Mouse (Mus musculus) kidney, embryonic 16.5 days (tissue): ENCODE data around the gene Zfp933. TPM values are rescaled to one million over a fixed set of nuclear protein-coding genes. Genes with fewer than 3 reads are reported as not detected.
"Not testable (repeated sequence)": the region's sequence is repeated elsewhere in the genome, so short reads cannot be mapped to it uniquely, and the experiment has no call there.

Experiments
- ATAC-seq: fragments of 200-750 bp; cut with Nextera tagmentation; 2 replicates; pipeline ENCODE4 v1.8.0; 2017; ENCODE audit warnings: moderate TSS enrichment; ENCODE audit not compliant: low FRiP score, low TSS enrichment
- H3K27ac ChIP-seq: fragments of 300-500 bp; sonication (generic); 2 replicates; pipeline ENCODE4 v1.5.1; 2014; ENCODE audit warnings: low read length
- H3K27me3 ChIP-seq: fragments of 300-500 bp; sonication (generic); 2 replicates; pipeline ENCODE4 v1.6.1; 2014; ENCODE audit warnings: low read length, control low read depth, mixed read lengths; ENCODE audit not compliant: insufficient read depth
- H3K36me3 ChIP-seq: fragments of 300-500 bp; sonication (generic); 2 replicates; pipeline ENCODE4 v1.6.1; 2014; ENCODE audit warnings: low read length, control low read depth, mixed read lengths; ENCODE audit not compliant: insufficient read depth
- H3K4me1 ChIP-seq: fragments of 300-500 bp; sonication (generic); 2 replicates; pipeline ENCODE4 v1.6.1; 2014; ENCODE audit warnings: low read length, control low read depth, mixed read lengths; ENCODE audit not compliant: insufficient read depth
- H3K4me2 ChIP-seq: fragments of 300-500 bp; sonication (generic); replicated peaks from 2 replicates; pipeline ENCODE4 v1.6.1; 2014; ENCODE audit warnings: low read depth, low read length
- H3K4me3 ChIP-seq: fragments of 300-500 bp; sonication (generic); 2 replicates; pipeline ENCODE4 v1.5.1; 2014; ENCODE audit warnings: mild to moderate bottlenecking, low read length
- H3K9ac ChIP-seq: fragments of 300-500 bp; sonication (generic); replicated peaks from 2 replicates; pipeline ENCODE4 v1.6.1; 2014; ENCODE audit warnings: low read length
- H3K9me3 ChIP-seq: fragments of 300-500 bp; sonication (generic); 2 replicates; pipeline ENCODE4 v1.6.1; 2016; ENCODE audit warnings: low read length, control low read depth
- whole genome bisulfite sequencing: fragments of 180-500 bp; shearing (Covaris S2); extraction: QIAGEN DNeasy Blood & Tissue Kit; methylation state at CpG from one replicate; pipeline ENCODE4 v1.1.7; 2014; 5-methylcytosine and 5-hydroxymethylcytosine counted together
- polyA plus RNA-seq: library from polyadenylated mRNA; unstranded; fragments of >200 nt; fragmentation: Nextera tagmentation; extraction: Ambion mirVana; gene quantifications from 2 replicates; pipeline ENCODE4 v1.2.1, GENCODE M21; 2015

Gene Zfp933
- polyA plus RNA-seq, 1 experiment from 2014 or later, result 5.4 TPM

- no peak overlapping the region for H3K9ac ChIP-seq
- no peak overlapping the region for H3K4me2 ChIP-seq
- 90% methylated on average over 9 of the region's 9 CpGs for WGBS
- ATAC-seq, result no peak
- H3K9me3 ChIP-seq, result no peaks in the 10 kb centered on the region
- H3K36me3 ChIP-seq, result peaks cover 31% of the 10 kb centered on the region
- H3K4me1 ChIP-seq, result peaks cover 21% of the 10 kb centered on the region
- H3K27ac ChIP-seq, result no peak overlapping the region
- no peaks in the 10 kb centered on the region for H3K27me3 ChIP-seq
- no peak overlapping the region for H3K4me3 ChIP-seq
Observed at GRCm38 (mm10) chr4:147866056-147866455, 17.9 kb upstream of the Zfp933 start.

- H3K36me3 ChIP-seq, result peaks cover 33% of the 10 kb centered on the region
- 93% methylated on average over 6 of the region's 6 CpGs for WGBS
Observed at GRCm38 (mm10) chr4:147865651-147866050, 17.5 kb upstream of the Zfp933 start.

GRCm38 (mm10) chr4:147862051-147862450, 13.9 kb upstream of the Zfp933 start:
- ATAC-seq, result no peak
- no peak overlapping the region for H3K4me3 ChIP-seq
- peaks cover 38% of the 10 kb centered on the region for H3K36me3 ChIP-seq
- H3K27me3 ChIP-seq, result no peaks in the 10 kb centered on the region
- no peak overlapping the region for H3K4me2 ChIP-seq
- H3K27ac ChIP-seq, result no peak overlapping the region
- H3K9me3 ChIP-seq, result no peaks in the 10 kb centered on the region
- no peaks in the 10 kb centered on the region for H3K4me1 ChIP-seq
- no peak overlapping the region for H3K9ac ChIP-seq
- WGBS, result 74% methylated on average over 3 of the region's 3 CpGs

More at GRCm38 (mm10) chr4:147865651-147866050, 17.5 kb upstream of the Zfp933 start:
- Histone ChIP-seq H3K27ac (no peak overlapping the region), H3K4me3 (no peak overlapping the region), H3K9ac (no peak overlapping the region), H3K4me2 (no peak overlapping the region), H3K4me1 (peaks cover 21% of the 10 kb centered on the region), H3K27me3 (no peaks in the 10 kb centered on the region), H3K9me3 (no peaks in the 10 kb centered on the region)
- ATAC-seq, result no peak

GRCm38 (mm10) chr4:147850776-147851175, 2.6 kb upstream of the Zfp933 start:
- 76% methylated on average over 2 of the region's 2 CpGs for WGBS
- H3K9ac ChIP-seq, result no peak overlapping the region
- H3K4me1 ChIP-seq, result peaks cover 8% of the 10 kb centered on the region

GRCm38 (mm10) chr4:147848584-147848991, 422 bp upstream of the Zfp933 start:
- H3K27ac ChIP-seq, result no peak overlapping the region
- H3K27me3 ChIP-seq, result no peaks in the 10 kb centered on the region; the same call in 1 of the 2 replicates
- peaks cover 11% of the 10 kb centered on the region for H3K9me3 ChIP-seq
- H3K4me1 ChIP-seq, result peaks cover 8% of the 10 kb centered on the region
- peak overlapping the region; percentile 72 for H3K9ac ChIP-seq
- WGBS, result 4% methylated on average over 4 of the region's 4 CpGs
- peak overlapping the region; percentile 66 for H3K4me3 ChIP-seq
- H3K36me3 ChIP-seq, result peaks cover 13% of the 10 kb centered on the region
- H3K4me2 ChIP-seq, result peak overlapping the region; percentile 68
- peak; percentile 75 for ATAC-seq

More at GRCm38 (mm10) chr4:147850776-147851175, 2.6 kb upstream of the Zfp933 start:
- H3K4me3 ChIP-seq, result no peak overlapping the region
- H3K27ac ChIP-seq, result no peak overlapping the region
- H3K9me3 ChIP-seq, result 0 out of 2 replicates have a peak, but pooled peaks cover under 1% of the 10 kb centered on the region
- H3K27me3 ChIP-seq, result no peaks in the 10 kb centered on the region; the same call in 1 of the 2 replicates
- no peaks in the 10 kb centered on the region for H3K36me3 ChIP-seq
- ATAC-seq, result no peak
- no peak overlapping the region for H3K4me2 ChIP-seq

GRCm38 (mm10) chr4:147842871-147843270, 5.3 kb downstream of the Zfp933 start:
- H3K27ac ChIP-seq, result no peak overlapping the region
- 93% methylated on average over 3 of the region's 3 CpGs for WGBS
- H3K4me3 ChIP-seq, result no peak overlapping the region
- H3K9ac ChIP-seq, result no peak overlapping the region
- no peak overlapping the region for H3K4me2 ChIP-seq
- no peak for ATAC-seq
- peaks cover 42% of the 10 kb centered on the region for H3K36me3 ChIP-seq
- H3K9me3 ChIP-seq, result peaks cover 40% of the 10 kb centered on the region
- no peaks in the 10 kb centered on the region for H3K27me3 ChIP-seq
- H3K4me1 ChIP-seq, result peaks cover 5% of the 10 kb centered on the region

- peaks cover 36% of the 10 kb centered on the region for H3K36me3 ChIP-seq
- not testable (repeated sequence) for ATAC-seq
Observed at GRCm38 (mm10) chr4:147839282-147839681, 8.9 kb downstream of the Zfp933 start.

GRCm38 (mm10) chr4:147824389-147824788, 23.8 kb downstream of the Zfp933 start:
- H3K27me3 ChIP-seq, result no peaks in the 10 kb centered on the region
- 97% methylated on average over 4 of the region's 4 CpGs for WGBS
- H3K4me2 ChIP-seq, result no peak overlapping the region
- ATAC-seq, result no peak
- peaks cover 63% of the 10 kb centered on the region for H3K36me3 ChIP-seq
- H3K9ac ChIP-seq, result no peak overlapping the region
- peaks cover 83% of the 10 kb centered on the region for H3K9me3 ChIP-seq
- no peaks in the 10 kb centered on the region for H3K4me1 ChIP-seq
- H3K27ac ChIP-seq, result no peak overlapping the region
- no peak overlapping the region for H3K4me3 ChIP-seq

More at GRCm38 (mm10) chr4:147839282-147839681, 8.9 kb downstream of the Zfp933 start:
- H3K9me3 ChIP-seq, result peaks cover 34% of the 10 kb centered on the region
- not testable (repeated sequence) for H3K4me3 ChIP-seq, H3K4me2 ChIP-seq, H3K27me3 ChIP-seq, H3K9ac ChIP-seq, H3K27ac ChIP-seq, H3K4me1 ChIP-seq
- 95% methylated on average over 6 of the region's 26 CpGs for WGBS

- 89% methylated on average over 3 of the region's 3 CpGs for WGBS
- not testable (repeated sequence) for H3K4me3 ChIP-seq, H3K27ac ChIP-seq, H3K4me2 ChIP-seq, H3K4me1 ChIP-seq, H3K27me3 ChIP-seq, H3K9ac ChIP-seq, ATAC-seq
- Histone ChIP-seq H3K9me3 (peaks cover 70% of the 10 kb centered on the region), H3K36me3 (peaks cover 38% of the 10 kb centered on the region)
Observed at GRCm38 (mm10) chr4:147821414-147821813, 26.8 kb downstream of the Zfp933 start.

GRCm38 (mm10) chr4:147819659-147820058, 28.5 kb downstream of the Zfp933 start:
- not testable (repeated sequence) for H3K4me2 ChIP-seq, H3K27ac ChIP-seq, H3K27me3 ChIP-seq, H3K4me1 ChIP-seq, H3K4me3 ChIP-seq, H3K9ac ChIP-seq, ATAC-seq
- 85% methylated on average over 7 of the region's 7 CpGs for WGBS
- H3K9me3 ChIP-seq, result peaks cover 57% of the 10 kb centered on the region
- H3K36me3 ChIP-seq, result peaks cover 22% of the 10 kb centered on the region
